Mouse (Mus musculus): ENCODE measurements around the gene Cic.

The Cic gene

DNA sequence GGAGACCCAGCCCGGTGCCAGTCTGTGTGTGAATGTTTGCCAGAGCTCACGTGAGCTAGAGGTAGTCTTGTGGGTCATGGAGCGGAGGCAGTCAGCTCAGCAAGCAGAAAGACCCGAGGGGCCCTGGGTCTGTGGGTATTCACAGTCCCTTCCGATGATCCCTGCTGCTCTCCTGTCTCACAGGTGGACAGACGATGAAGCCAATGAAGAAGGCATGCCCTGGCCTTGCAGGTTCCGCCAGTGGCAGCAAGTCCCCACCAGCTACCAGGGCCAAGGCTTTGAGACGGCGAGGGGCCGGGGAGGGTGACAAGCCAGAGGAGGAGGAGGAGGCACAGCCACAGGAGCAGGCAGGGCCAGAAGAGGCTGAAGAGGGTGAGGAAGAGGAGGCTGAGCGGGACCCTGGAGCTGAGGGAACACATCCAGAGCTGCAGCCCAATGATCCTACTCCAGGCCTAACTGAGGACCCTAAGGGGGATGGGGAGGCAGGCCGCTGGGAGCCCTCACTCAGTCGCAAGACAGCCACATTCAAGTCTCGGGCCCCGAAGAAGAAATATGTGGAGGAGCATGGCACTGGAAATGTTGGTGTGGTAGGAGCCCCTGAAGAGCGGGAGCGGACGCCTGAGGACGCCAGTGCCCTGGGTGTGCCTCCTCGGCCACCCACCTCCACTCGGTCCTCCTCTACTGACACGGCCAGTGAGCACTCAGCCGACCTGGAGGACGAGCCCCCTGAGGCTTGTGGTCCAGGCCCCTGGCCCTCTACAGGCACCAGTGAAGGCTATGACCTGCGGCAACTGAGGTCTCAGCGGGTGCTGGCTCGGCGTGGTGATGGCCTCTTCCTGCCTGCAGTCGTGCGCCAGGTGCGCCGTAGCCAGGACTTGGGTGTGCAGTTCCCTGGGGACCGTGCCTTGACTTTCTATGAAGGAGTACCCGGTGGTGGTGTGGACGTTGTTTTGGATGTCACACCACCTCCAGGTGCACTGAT lies 3.4 kb downstream of the Cic start:
- no peak for DNase-seq

DNA sequence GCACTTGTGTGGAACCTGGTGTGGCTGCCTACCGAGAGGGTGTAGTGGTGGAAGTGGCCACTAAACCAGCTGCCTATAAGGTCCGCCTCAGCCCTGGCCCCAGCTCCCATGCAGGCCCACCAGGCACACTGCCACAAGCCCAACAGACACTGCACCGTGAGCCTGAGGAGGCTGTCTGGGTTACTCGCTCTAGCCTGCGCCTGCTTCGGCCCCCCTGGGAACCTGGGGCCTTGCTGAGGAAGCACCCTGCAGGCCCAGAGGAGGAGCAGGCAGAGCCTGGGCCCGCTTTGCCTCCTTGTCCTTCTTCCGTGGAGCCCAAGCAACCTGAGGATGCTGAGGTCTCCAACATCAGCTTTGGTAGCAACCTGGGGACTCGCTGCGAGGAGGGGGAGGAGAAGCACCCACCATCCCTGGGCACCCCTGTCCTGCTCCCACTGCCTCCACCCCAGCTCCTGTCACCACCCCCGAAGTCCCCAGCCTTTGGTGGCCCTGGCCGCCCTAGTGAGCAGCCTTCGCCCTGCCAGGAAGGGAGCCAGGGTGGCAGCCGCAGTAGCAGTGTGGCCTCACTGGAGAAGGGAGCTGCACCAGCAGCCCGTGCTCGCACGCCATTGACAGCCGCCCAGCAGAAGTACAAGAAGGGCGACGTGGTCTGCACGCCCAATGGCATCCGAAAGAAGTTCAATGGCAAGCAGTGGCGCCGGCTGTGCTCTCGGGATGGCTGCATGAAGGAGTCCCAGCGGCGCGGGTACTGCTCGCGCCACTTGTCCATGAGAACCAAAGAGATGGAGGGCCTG lies 4.3 kb downstream of the Cic start:
- DNase-seq = no peak

DNA sequence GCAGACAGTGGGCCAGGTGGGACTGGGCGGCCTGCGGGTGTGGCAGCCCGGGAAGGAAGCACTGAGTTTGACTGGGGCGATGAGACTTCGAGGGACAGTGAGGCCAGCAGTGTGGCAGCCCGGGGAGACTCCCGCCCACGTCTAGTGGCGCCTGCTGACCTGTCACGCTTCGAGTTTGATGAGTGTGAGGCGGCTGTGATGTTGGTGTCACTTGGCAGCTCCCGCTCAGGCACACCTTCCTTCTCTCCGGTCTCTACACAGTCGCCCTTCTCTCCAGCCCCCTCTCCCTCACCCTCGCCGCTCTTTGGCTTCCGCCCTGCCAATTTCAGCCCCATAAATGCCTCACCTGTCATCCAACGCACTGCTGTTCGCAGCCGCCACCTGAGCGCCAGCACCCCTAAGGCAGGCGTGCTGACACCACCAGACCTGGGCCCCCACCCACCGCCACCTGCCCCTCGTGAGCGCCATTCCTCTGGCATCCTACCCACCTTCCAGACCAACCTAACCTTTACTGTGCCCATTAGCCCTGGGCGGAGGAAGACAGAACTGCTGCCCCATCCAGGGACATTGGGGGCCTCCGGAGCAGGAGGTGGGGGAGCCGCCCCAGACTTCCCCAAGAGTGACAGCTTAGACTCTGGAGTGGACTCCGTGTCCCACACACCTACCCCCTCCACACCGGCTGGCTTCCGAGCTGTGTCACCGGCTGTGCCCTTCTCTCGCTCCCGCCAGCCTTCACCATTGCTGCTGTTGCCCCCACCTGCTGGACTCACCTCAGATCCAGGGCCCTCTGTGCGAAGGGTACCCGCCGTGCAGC lies 5.1 kb downstream of the Cic start:
- DNase-seq = no peak

DNA sequence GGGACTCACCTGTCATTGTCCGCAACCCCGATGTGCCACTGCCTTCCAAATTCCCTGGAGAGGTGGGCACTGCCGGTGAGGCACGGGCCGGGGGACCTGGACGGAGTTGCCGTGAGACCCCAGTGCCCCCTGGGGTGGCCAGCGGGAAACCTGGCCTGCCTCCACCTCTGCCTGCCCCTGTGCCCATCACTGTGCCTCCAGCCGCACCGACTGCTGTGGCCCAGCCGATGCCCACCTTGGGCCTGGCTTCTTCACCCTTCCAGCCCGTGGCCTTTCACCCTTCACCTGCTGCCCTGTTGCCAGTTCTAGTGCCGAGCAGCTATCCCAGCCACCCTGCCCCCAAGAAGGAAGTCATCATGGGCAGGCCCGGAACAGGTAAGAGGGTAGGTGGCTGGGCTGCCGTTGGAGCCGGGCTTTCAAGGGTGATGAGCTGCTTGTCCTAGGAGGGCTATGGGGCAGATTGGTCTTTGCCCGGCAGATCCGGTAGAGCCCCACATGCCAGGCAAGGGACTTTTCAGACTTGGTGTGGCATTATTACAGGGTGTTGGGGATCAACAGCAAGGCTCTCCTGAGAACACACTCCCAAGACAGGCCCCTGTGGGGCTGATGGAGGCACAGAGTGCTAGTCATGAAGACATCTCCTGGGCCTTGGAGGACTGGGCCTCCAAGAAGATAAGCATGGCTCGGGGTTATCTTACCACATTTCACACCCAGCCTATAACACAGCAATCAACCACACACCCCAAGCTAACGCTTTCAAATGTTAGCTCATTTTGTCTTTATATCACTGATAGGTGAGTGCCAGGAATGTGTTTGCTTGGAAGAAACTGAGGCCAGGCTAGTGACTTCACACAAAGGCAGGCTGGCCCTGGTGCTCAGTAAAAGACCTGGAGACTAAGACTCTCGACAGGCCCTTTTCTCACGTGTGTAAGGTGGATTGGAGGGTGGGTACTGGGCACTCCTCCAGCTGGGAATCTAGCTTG lies 6.0 kb downstream of the Cic start:
- DNase-seq = peak; percentile 79

DNA sequence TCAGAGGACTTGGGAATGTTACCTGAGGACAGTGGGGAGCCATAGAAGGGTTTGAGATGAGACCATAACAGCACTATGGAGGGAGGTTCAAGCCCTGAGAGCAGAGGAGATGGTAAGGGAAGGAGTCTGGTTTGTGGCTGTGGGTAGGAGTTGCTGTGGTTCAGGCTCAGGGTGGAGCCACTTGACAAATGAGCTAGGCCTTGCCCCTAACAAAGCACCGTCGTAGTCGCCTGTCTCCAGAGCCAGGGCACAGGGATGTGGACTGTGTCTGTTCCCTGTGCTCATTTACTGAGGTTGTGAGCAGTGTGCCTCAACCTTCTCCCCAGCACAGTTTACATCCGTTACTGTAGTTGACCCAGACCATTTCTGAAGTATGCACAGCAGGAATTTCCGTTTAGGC lies 7.1 kb downstream of the Cic start:
- peak; percentile 66 for DNase-seq

DNA sequence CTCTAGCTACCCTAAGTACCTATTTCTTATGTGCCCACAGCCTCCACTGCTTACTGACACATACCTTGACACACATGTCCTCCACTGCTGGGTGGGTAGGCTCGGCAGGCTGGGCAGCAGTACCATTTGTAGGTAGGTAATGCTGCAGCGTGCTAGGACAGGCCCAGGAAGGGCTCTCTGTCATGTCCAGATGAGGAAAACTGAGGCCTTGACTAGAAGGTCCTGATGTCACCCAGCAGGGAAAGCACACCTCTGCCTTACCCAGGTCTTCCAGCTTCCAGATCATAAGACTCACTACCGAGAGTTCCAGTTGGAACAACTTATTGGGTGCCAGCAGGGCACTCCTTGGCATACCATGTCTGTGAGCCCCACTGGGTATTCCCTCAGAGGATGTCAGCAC lies 7.5 kb downstream of the Cic start:
- DNase-seq = no peak

DNA sequence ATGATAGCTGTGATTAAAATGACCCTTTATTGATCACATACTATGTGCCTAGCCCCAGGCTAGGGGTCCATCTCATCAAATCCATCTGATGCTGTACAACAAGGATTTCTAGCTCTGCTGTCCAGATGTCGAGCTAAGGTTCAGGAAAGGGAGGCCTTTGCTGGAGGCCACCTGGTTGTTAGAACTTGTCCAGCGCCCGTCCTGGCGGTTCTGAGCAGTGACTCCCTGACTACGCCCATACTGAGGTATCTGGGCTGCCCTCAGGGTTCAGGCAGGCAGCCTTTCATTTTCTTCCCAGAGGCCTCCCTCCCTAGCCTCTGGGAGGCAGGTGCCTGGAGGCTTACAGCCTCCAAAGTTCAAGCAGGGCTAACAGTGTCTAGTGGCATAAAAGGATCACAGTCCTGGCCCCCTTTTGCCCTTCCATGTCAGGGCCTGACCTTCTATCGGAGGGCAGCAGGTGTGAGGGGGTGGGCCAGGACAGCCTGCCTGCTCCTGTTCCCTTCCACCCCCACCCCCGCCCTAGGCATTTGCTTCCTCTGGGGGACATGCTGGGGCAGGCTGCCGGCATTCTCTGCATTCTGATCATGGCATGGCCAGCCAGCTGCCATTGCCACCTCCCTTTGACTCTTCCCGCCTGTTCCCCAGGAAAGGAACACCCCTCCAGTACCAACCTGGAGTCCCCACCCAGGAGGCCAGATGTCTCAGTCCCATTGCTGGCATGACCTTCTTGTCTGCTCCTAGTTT lies 8.2 kb downstream of the Cic start:
- no peak for DNase-seq

DNA sequence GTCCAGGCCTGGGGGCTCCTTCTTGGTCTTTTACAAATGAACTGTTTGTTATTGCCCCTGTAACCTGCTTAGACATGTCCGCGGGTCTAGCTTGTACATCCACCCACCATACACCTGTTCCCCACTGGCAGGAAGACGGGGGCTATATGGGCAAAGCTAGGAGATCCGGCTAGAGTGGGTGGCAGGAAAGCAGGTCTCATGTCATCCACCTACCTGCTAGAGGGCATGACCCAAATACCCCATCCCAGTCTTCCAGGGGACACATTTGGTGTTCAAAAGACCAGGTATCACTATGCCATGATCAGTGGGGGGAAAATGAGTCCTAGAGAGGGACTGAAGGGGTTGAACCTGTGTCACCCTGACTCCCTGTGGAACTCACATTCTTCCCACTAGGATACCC lies 9.9 kb downstream of the Cic start:
- DNase-seq = no peak

DNA sequence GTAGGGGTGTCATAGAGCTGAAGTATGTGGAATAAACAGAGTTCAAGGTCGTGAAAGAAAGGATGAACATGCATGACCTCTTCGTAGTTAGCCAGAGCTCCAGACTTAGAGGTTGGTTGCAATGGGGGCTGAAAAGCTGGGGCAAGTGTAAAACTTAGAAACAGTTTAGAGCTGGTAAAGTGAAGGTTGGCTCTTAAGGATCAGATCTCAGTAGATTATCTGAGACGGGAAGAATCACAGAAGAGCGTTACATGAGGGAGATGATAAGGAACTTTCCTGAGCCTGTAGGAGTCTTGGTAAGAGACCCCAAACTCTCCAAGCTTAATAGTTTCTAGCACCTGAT lies 10.5 kb downstream of the Cic start:
- no peak for DNase-seq

DNA sequence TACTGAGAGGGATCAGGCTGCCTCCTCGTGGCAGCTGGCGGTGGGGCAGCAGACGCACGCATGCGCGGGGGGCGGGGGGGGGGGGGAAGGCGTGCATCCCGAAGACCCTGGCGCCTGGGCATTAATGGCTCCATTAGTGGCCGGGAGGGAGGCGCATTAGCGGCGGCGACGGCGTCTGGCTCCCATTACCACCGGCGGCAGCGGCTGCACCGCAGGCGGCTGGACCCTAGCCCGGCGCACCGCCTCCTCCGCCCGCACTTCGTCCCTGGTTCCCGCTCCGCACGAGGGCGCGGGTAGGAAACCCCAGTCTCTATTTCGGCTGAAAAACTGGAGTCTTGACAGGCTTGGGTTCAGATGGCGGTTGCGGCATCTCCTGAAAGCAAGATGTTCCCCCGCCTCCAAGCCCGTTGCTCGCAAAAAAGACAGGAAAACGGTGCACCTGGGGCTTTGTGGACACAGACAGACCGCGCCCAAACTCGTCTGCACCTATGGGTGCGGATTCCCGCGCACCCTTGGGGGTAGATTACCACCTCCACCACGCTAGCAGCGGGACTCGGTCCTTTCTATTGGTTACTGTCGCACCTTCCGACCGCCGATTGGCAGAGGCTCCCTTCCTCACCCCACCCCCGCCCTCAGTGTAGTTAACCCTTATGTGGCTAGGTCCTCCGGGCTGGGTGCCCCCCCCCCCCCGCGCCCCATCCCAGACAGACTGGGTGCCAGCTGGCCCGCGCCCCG lies 11.0 kb downstream of the Cic start:
- DNase-seq = peak; percentile 94

DNA sequence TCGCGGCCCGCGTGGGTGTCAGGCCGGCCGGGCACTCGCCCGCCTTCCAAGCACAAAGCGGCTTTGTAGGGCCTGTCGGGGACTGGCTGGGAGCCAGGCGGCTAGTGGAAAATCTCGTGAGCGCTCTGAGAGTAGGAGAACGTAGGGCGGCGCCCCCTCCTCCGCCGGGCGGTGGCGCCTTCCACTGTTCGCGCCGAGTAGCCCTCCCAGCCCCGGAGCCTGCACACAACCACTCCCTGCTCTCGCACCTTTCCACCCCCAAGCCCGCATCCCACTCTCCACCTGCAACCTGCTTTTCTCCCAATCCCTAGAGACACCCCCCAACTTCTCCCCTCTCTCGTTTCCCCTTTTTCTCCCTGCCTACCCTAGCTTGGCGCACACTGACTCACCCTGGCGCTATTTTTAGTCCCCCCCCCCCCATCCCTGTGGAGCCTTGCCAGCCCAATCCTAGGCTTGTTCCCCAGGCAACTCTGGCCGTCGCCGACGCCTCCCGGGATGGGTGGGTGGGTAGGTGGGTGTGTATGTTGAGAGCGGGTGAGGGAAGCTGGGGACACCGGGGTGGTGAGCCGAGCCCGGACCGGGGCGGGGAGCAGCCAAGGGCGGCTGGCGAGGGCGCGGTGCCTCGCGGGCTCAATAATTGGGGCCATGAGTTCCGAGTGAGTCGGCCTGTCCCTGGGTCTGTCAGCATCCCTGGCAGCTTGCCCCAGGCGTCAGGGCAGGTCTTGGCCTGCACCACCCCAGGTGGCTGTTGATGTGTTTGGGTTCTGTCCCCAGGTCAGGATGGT lies 11.8 kb downstream of the Cic start:
- peak; percentile 86 for DNase-seq

DNA sequence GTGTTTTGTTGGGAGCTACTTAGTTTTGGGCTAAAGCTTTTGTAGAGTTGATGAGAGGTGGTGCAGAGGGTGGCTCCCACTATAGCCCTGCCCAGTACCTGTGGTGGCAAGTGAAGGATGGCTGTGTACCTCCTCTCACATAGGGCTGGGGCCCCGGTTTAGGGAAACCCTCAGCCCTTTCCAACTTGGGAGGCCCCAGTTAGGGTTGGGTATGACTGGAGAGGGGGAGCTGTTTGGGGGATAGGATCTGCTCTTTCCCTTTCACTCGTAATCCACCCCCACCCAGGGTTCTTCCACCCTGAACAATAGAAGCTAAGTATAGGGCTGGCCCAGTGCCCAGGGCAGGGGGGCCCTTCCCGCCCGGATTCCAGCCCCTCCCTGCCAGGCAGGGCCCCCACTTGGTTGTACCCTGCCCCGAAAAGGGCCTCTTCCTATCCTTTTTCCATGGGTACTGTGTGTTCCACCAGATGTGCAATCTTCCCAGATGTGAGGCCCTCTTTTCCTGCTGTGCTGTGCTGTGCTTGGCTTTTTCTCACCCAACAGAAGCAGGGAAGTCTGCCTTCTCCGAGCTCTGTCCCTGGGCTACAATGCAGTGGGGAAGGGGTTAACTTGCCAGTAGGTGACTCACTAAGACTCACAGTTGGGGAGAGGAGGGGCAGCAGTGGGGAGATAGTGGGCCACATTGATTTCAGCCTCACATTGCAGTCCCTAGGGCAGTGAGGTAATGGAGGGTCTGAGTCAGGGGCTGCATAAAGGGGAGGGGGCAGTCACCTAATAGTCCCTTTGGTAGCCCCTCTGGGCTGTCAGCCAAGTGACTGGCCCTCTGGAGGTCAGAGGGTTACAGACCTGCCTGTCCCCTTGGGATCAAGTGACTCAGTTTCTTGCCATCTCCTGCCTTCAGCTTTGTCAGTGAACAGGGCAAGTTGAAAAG lies 12.6 kb downstream of the Cic start:
- peak; percentile 59 for DNase-seq

DNA sequence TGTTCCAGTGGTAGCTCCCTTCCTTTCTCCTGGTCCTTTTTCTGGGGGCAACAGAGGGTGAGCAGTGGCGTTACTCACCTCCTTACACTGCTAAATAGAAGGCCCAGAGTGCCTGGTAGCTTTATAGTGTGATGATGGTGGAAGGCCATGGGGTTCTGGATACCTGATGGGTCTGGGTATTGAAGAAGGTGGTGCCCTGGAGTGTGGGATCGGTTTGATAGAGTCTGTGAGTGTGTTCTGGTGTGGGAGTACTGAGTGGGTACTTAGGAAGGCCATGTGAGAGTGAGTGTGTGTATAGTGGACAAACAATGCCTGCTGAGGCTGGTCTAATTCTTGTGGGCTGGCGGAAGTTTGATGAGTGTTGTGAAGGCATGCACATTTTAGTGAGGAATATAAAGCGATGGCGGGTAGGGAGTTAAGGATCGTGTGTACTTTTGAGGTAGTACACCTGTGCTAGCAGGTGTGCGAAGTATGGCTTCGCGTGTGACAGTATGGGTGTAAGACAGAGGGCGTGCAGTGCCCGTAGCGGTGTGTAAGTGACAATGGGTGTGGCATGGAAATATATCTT lies 13.7 kb downstream of the Cic start:
- DNase-seq = no peak

DNA sequence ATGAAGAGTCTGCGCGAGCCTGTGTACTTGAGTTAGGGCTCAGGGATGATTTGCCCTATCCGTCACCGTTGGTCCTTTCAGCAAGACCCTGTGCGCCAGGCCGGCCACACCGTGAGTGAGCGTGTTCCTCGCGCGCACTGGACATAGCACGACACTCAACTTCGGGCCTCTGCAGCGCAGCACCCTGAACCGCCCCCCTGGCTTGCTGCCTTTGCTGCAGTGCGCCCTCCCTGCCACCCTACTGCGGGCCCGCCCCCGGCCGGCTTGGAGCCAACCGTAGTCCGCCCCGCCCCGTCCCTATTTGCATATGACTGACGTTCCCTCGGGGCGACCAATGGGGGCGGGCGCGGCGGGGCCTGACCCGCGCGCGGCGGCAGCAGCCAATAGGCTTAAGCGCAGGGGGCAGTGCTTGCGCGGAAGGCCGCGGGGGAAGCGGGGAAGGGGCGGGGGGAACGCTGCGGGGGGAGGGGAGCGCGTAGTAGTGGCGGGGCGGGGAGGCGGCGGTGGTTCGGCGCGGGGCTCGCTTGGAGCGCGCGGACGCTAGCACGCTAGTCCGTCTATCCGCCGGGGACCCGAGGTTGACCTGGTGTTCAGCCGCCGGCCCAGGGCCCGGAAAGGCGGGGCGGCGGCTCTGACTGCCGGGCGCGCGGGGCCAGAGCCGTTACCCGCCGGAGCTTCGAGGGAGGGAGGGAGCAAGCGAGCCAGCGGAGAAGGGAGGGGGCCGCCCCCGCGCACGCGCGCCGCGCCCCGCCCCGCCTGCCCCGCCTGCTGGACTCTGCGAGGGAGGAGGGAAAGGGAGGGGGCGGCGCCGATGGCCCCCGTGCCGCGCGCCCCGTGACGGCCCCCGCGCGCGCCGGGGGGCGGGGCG lies 14.5 kb downstream of the Cic start:
- peak; percentile 99 for DNase-seq

DNA sequence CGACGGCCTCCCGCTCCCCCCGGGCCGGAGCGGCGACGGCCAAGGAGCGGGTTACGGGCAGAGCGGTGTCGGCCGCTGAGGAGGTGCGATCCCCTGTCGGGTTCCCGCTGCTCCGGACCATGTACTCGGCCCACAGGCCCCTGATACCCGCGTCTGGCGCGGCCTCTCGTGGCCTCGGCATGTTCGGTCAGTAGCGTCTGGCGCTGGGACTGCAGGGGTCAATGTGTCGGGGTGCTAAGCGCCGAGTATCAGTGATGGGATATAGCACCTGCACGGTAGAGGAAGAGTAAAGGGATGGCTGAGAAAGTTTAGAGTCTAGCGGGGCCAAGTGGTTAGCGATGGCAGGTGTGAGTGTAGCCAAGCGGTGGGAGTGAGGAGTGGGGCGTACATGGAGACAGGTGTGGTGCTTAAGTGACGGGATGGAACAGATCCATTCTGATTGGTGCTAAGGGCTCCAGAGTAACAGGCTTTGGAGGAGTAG lies 15.3 kb downstream of the Cic start:
- DNase-seq = peak; percentile 57

DNA sequence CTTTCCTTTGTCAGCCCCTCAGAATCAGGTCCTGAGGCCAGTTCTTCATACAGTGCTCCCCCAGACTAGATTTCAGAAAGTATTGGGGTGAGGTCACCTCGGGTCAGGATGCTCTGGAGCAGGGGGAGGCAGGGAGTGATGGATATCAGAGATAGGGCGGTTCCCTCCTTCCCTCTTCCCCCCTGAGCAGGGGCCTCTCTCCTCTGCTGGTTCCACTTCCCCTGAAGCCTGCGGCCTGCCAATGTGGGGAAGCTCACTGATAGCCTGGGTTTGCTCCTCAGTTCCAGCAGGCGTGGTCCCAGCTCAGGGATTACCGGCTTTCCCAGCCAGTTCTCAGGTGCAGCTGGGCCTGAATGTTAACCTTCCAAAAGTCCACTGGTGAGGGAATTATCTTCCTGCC lies 16.1 kb downstream of the Cic start:
- no peak for DNase-seq

DNA sequence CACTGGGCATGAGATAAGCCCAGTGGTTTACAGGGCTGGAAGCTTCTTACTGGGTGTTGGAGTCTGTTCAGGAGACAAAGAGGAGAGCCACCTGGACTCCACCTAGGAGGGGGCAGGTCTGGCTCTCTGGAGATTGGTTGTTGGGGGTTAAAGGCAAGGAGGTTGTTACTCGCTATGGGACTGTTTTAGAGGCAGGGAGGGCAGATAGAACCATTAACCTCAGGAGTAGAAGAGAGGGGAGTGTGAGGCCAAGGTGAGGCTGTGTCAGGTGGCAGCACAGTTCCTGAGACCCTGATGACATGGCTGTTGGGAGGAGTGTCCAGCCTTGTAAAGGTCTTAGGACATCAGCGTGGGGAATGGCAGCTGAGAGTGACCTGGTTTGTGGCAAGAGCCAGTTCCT lies 16.7 kb downstream of the Cic start:
- DNase-seq = no peak

Data from liver (tissue).